Mouse (Mus musculus) liver, adult 2 months (tissue): ENCODE measurements around the gene Amhr2.

Experiments
- CTCF ChIP-seq: fragments of 200-500 bp; IDR thresholded peaks from 2 replicates; pipeline ENCODE4 v1.5.1; 2011; ENCODE audit warnings: low read depth, low read length, control low read depth
- POLR2A ChIP-seq: fragments of 200-500 bp; IDR thresholded peaks from 2 replicates; pipeline ENCODE4 v1.6.1; 2011; ENCODE audit warnings: low read length, control low read depth; ENCODE audit not compliant: insufficient read depth; ENCODE audit errors: extremely low read depth

DNA sequence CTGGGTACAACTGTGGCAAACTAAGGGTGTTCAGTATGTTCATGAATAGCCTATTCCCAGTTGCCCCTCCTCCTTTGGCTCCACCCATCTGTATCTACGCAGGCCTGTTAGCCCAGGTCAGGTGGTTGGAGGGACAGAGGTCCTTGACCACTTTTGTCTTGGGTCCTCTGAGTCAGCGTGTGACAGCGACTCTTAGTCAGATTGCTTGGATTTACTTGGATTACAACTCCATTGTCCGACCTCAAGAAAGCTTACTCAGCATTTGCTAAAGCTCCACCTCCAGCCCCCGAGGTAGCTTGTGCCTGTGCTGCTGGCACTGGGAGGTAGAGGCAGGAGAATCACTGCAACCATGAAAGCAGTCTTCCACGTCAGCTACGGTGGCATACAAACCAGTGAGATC, 5.8 kb downstream of the Amhr2 start:
- TF ChIP-seq POLR2A (0 out of 2 replicates have a peak, but pooled peaks have one; percentile 11), CTCF (no peak)
